ENCODE assay signal across 19 mouse cellular contexts in genomic region chr12:13028086-13028485, GRCm38 (mm10).
A peak's percentile ranks its signal among the peaks of the same experiment; 100 is the strongest.
DNase-seq lines count a peak whose midpoint lies in the region; ATAC-seq and TF ChIP-seq lines count a peak whose summit lies in the region.
"Had no signal": no experiment of that assay in that cellular context is flagged by ENCODE, and none has a peak within 500 bp of the region (broad histone marks: within the 10 kb centered on the region; RNA-seq: fewer than 3 reads in every experiment).

No protein-coding gene starts in this region.

- no peak for TF ChIP-seq CTCF in kidney, postnatal 0 days (IDR thresholded peaks at IDR 0.05; ENCODE audit: low read depth)
- no peak for TF ChIP-seq CTCF in MEL (IDR thresholded peaks at IDR 0.05 in 2 of 3, conservative IDR thresholded peaks at IDR 0.05 in 1 of 3; ENCODE audit: control insufficient read depth in 1 of 3, insufficient read depth in 1 of 3, low read depth in 2 of 3, low read length in 3 of 3, poor library complexity in 1 of 3, severe bottlenecking in 1 of 3)

- H3K9me3 ChIP-seq in kidney, postnatal 0 days (replicated peaks; ENCODE audit: low read length): no peaks in the 10 kb centered on the region
- no peaks in the 10 kb centered on the region for H3K9me3 ChIP-seq in kidney, embryonic 16.5 days (ENCODE audit: low read length)
- no peaks in the 10 kb centered on the region for H3K9me3 ChIP-seq in MEL (replicated peaks; ENCODE audit: insufficient read depth, low read length)
- no peaks in the 10 kb centered on the region for H3K9me3 ChIP-seq in midbrain, embryonic 11.5 days (ENCODE audit: control insufficient read depth, low read length)
- H3K9me3 ChIP-seq: embryonic facial prominence, embryonic 13.5 days; G1E; heart, embryonic 10.5 days; lung, embryonic 15.5 days had no signal

- H3K4me1 ChIP-seq in kidney, postnatal 0 days (replicated peaks; ENCODE audit: insufficient read depth, low read length): no peaks in the 10 kb centered on the region
- peaks cover 6% of the 10 kb centered on the region; the same call in 1 of the 2 replicates for H3K4me1 ChIP-seq in kidney, embryonic 16.5 days (ENCODE audit: insufficient read depth, low read length)
- no peaks in the 10 kb centered on the region for H3K4me1 ChIP-seq in MEL (ENCODE audit: control insufficient read depth in 1 of 2, insufficient read depth in 2 of 2, low read length in 2 of 2)
- H3K4me1 ChIP-seq in midbrain, embryonic 11.5 days (ENCODE audit: control insufficient read depth, insufficient read depth, low read length): peaks cover 5% of the 10 kb centered on the region; the same call in 1 of the 2 replicates
- H3K4me1 ChIP-seq: lung, embryonic 15.5 days had no signal

- 30% methylated on average over 3 of the region's 3 CpGs for WGBS in kidney, postnatal 0 days
- WGBS in kidney, embryonic 16.5 days: 35% methylated on average over 3 of the region's 3 CpGs
- WGBS in midbrain, embryonic 11.5 days: 68% methylated on average over 3 of the region's 3 CpGs

- H3K27me3 ChIP-seq in kidney, postnatal 0 days (ENCODE audit: insufficient read depth, low read length): no peaks in the 10 kb centered on the region
- no peaks in the 10 kb centered on the region for H3K27me3 ChIP-seq in kidney, embryonic 16.5 days (ENCODE audit: insufficient read depth, low read length)
- no peaks in the 10 kb centered on the region for H3K27me3 ChIP-seq in MEL (ENCODE audit: control insufficient read depth in 1 of 2, insufficient read depth in 2 of 2, low read length in 2 of 2)
- H3K27me3 ChIP-seq in midbrain, embryonic 11.5 days (ENCODE audit: control insufficient read depth, insufficient read depth, low read length): no peaks in the 10 kb centered on the region
- H3K27me3 ChIP-seq: embryonic facial prominence, embryonic 13.5 days; lung, embryonic 15.5 days had no signal

- H3K4me3 ChIP-seq in kidney, postnatal 0 days (replicated peaks; ENCODE audit: low read depth, low read length): no peak overlapping the region
- no peak overlapping the region for H3K4me3 ChIP-seq in kidney, embryonic 16.5 days (ENCODE audit: low read length)
- no peak overlapping the region for H3K4me3 ChIP-seq in MEL (ENCODE audit: control insufficient read depth in 1 of 2, insufficient read depth in 1 of 2, low read depth in 2 of 2, low read length in 2 of 2)
- no peak overlapping the region for H3K4me3 ChIP-seq in midbrain, embryonic 11.5 days (ENCODE audit: low read depth, low read length)
- H3K4me3 ChIP-seq: embryonic facial prominence, embryonic 13.5 days; heart, embryonic 10.5 days; lung, embryonic 15.5 days had no signal

- H3K9ac ChIP-seq in kidney, postnatal 0 days (ENCODE audit: low read depth, low read length): no peak overlapping the region
- no peak overlapping the region for H3K9ac ChIP-seq in kidney, embryonic 16.5 days (replicated peaks; ENCODE audit: low read length)
- H3K9ac ChIP-seq in MEL (ENCODE audit: control insufficient read depth, low read depth, low read length, poor library complexity, severe bottlenecking): no peak overlapping the region
- no peak overlapping the region for H3K9ac ChIP-seq in midbrain, embryonic 11.5 days (ENCODE audit: low read length)
- H3K9ac ChIP-seq: embryonic facial prominence, embryonic 13.5 days; hindbrain, embryonic 14.5 days; lung, embryonic 15.5 days had no signal

- TF ChIP-seq POLR2A in MEL (IDR thresholded peaks at IDR 0.05; ENCODE audit: control insufficient read depth in 1 of 2, insufficient read depth in 1 of 2, low read depth in 1 of 2, low read length in 2 of 2, poor library complexity in 1 of 2): no peak

- no peak for TF ChIP-seq RAD21 in MEL (IDR thresholded peaks at IDR 0.05; ENCODE audit: low read depth, low read length)

- DNase-seq in kidney, postnatal 0 days (ENCODE audit: low spot score): peak; percentile 43
- DNase-seq in 3T3-L1 (ENCODE audit: low read depth, low spot score) (peak; percentile 21), MEL (ENCODE audit: low read depth, low spot score) (peak; percentile 2)
- DNase-seq in embryo, embryonic 11 days: peak; percentile 57
- no peak for DNase-seq in urinary bladder, adult 2 months (ENCODE audit: low spot score)
- no peak for DNase-seq in midbrain, embryonic 11.5 days (ENCODE audit: low spot score, missing footprints)
- no peak for DNase-seq in layer of hippocampus, adult 9-11 months
- DNase-seq: cerebellum, postnatal 14 days; gastrocnemius, postnatal 10 days; layer of hippocampus, postnatal 36 days; thymus, postnatal 25 days had no signal

- TF ChIP-seq EP300 in MEL (IDR thresholded peaks at IDR 0.05; ENCODE audit: low read depth in 1 of 2, low read length in 2 of 2): no peak

- no peaks in the 10 kb centered on the region for H3K79me2 ChIP-seq in MEL (ENCODE audit: control insufficient read depth, insufficient read depth, low read length, poor library complexity)

- no peak overlapping the region for H3K27ac ChIP-seq in kidney, postnatal 0 days
- H3K27ac ChIP-seq in kidney, embryonic 16.5 days (ENCODE audit: low read length): no peak overlapping the region
- H3K27ac ChIP-seq in MEL (ENCODE audit: control insufficient read depth, low read depth, low read length): no peak overlapping the region
- no peak overlapping the region for H3K27ac ChIP-seq in midbrain, embryonic 11.5 days (ENCODE audit: low read depth, low read length)
- H3K27ac ChIP-seq: embryonic facial prominence, embryonic 13.5 days; heart, embryonic 10.5 days; hindbrain, embryonic 14.5 days; lung, embryonic 15.5 days had no signal

- ATAC-seq in kidney, postnatal 0 days (replicated peaks; ENCODE audit: low FRiP score, low read depth): no peak
- no peak for ATAC-seq in kidney, embryonic 16.5 days (ENCODE audit: low FRiP score, low TSS enrichment)
- ATAC-seq in midbrain, embryonic 11.5 days (ENCODE audit: low FRiP score): no peak
- ATAC-seq: intestine, postnatal 0 days had no signal

- no peak overlapping the region for H3K4me2 ChIP-seq in kidney, postnatal 0 days (ENCODE audit: low read length)
- H3K4me2 ChIP-seq in kidney, embryonic 16.5 days (replicated peaks; ENCODE audit: low read depth, low read length): no peak overlapping the region
- H3K4me2 ChIP-seq in midbrain, embryonic 11.5 days: no peak overlapping the region
- H3K4me2 ChIP-seq: embryonic facial prominence, embryonic 13.5 days; hindbrain, embryonic 14.5 days; liver, embryonic 11.5 days; lung, embryonic 15.5 days had no signal

- H3K36me3 ChIP-seq in kidney, postnatal 0 days (ENCODE audit: insufficient read depth, low read length): no peaks in the 10 kb centered on the region
- no peaks in the 10 kb centered on the region for H3K36me3 ChIP-seq in kidney, embryonic 16.5 days (ENCODE audit: insufficient read depth, low read length)
- H3K36me3 ChIP-seq in MEL (ENCODE audit: control insufficient read depth in 1 of 2, insufficient read depth in 2 of 2, low read length in 2 of 2): no peaks in the 10 kb centered on the region
- no peaks in the 10 kb centered on the region for H3K36me3 ChIP-seq in midbrain, embryonic 11.5 days (ENCODE audit: control insufficient read depth, insufficient read depth, low read length)
- H3K36me3 ChIP-seq: embryonic facial prominence, embryonic 13.5 days; G1E; heart, embryonic 10.5 days; lung, embryonic 15.5 days had no signal

TF ChIP-seq in MEL, 35 proteins besides CTCF, POLR2A, EP300 and RAD21:
- TF ChIP-seq MAX (IDR thresholded peaks at IDR 0.05; ENCODE audit: low read length) (no peak), CHD1 (IDR thresholded peaks at IDR 0.05; ENCODE audit: low read depth, low read length) (no peak), SMC3 (IDR thresholded peaks at IDR 0.05; ENCODE audit: low read depth, low read length) (no peak), ELF1 (IDR thresholded peaks at IDR 0.05; ENCODE audit: low read depth, low read length) (no peak), GATA1 (IDR thresholded peaks at IDR 0.05; ENCODE audit: low read depth, low read length) (no peak), TCF12 (IDR thresholded peaks at IDR 0.05; ENCODE audit: low read depth, low read length) (no peak), NRF1 (IDR thresholded peaks at IDR 0.05; ENCODE audit: insufficient read depth, low read depth, low read length, poor library complexity, severe bottlenecking) (no peak)

Comparison
In these comparisons a context has a peak if more than half of its experiments do, and no peak if none do; other contexts are left out.
1. DNase-seq: peak in kidney, postnatal 0 days (single experiment), 3T3-L1 (single experiment), MEL (single experiment) and embryo, embryonic 11 days (single experiment); none in urinary bladder, adult 2 months (single experiment), midbrain, embryonic 11.5 days (single experiment) and layer of hippocampus, adult 9-11 months (single experiment).